Mouse (Mus musculus) mammary gland, adult 2 months (tissue): ENCODE data around the gene Klk15. TPM values are rescaled to one million over a fixed set of nuclear protein-coding genes. Genes with fewer than 3 reads are reported as not detected.

Experiments used
- polyA plus RNA-seq: library from polyadenylated mRNA; depleted of rRNA; stranded (reverse); fragments of >200 nt; gene quantifications from 2 replicates; pipeline ENCODE4 v1.2.3, GENCODE M21; 2012; ENCODE audit warnings: low replicate concordance; rRNA removed

Klk15 gene
- not detected in 2 replicates for polyA plus RNA-seq

GRCm38 (mm10) chr7:43933440-43933839 lies at the start of gene Klk15:
Gene Klk15 (plus strand): TSS chr7:43933740.

GRCm38 (mm10) chr7:43950364-43950763 lies 16.8 kb downstream of the Klk15 start, which contains the start of gene Klk1b8:
Gene Klk1b8 (plus strand): TSS chr7:43950664.

GRCm38 (mm10) chr7:43966451-43966850 lies 32.9 kb downstream of the Klk15 start, which contains the start of gene Klk1b1:
Gene Klk1b1 (plus strand): TSS chr7:43966751.

DNA sequence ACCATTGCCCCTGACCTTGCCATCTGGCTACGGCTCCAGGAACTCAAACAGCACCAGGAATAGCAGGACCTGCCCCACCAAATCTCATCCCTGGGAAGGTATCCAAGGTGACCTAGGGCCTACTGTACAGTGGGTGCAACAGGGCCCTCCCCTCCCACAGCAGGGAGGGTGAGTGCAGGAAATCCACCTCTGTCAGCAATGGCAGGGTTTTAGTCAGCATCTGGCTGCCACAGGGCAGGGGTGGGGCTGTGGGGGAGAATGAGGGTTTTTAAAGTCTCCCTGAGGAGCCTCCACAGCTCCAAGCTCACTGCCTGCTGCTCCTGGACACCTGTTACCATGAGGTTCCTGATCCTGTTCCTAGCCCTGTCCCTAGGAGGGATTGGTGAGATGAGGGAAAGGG lies 42.2 kb downstream of the Klk15 start, which contains the start of gene Klk1b9:
Gene Klk1b9, plus strand, starts transcription at position 301 of the 400 bp plus-strand sequence.

Other genes with a start within 250 kb of the Klk15 start
- not detected in 2 replicates for gene Klk14, start 243.3 kb upstream of the Klk15 start, polyA plus RNA-seq
- 0.16 and 0.33 TPM in 2 replicates for gene Klk13, start 221.2 kb upstream of the Klk15 start, polyA plus RNA-seq
- not detected in 2 replicates for gene Klk12, start 164.8 kb upstream of the Klk15 start, polyA plus RNA-seq
- 2.4 and 4.7 TPM in 2 replicates for gene Klk11, start 159.1 kb upstream of the Klk15 start, polyA plus RNA-seq
- gene Klk10, start 152.7 kb upstream of the Klk15 start, polyA plus RNA-seq: 0.98 and 8.7 TPM in 2 replicates
- 0.14 and 0.30 TPM in 2 replicates for gene Klk9, start 141.8 kb upstream of the Klk15 start, polyA plus RNA-seq
- 7.4 and 14.6 TPM in 2 replicates for gene Klk8, start 136.2 kb upstream of the Klk15 start, polyA plus RNA-seq
- 0.11 and 4.9 TPM in 2 replicates for gene Klk7, start 122.4 kb upstream of the Klk15 start, polyA plus RNA-seq
- 0.82 TPM in 1 of 2 replicates, not detected in the other for gene Klk6, start 109.2 kb upstream of the Klk15 start, polyA plus RNA-seq
- 0.14 and 3.3 TPM in 2 replicates for gene Klk5, start 91.8 kb upstream of the Klk15 start, polyA plus RNA-seq
- not detected in 2 replicates for gene Klk4, start 52.6 kb upstream of the Klk15 start, polyA plus RNA-seq
- 0.14 TPM in 1 of 2 replicates, not detected in the other for gene Klk1b8, start 16.9 kb downstream of the Klk15 start, polyA plus RNA-seq
- gene Klk1b1, start 33.0 kb downstream of the Klk15 start, polyA plus RNA-seq: not detected in 2 replicates
- gene Klk1b9, start 42.3 kb downstream of the Klk15 start, polyA plus RNA-seq: not detected in 2 replicates
- 0.14 TPM in 1 of 2 replicates, not detected in the other for gene Klk1b11, start 62.1 kb downstream of the Klk15 start, polyA plus RNA-seq
- 0.09 TPM in 1 of 2 replicates, not detected in the other for gene Klk1b26, start 78.4 kb downstream of the Klk15 start, polyA plus RNA-seq
- gene Klk1b27, start 118.5 kb downstream of the Klk15 start, polyA plus RNA-seq: 1.4 and 3.0 TPM in 2 replicates
- not detected in 2 replicates for gene Klk1b21, start 168.6 kb downstream of the Klk15 start, polyA plus RNA-seq
- gene Klk1b22, start 178.9 kb downstream of the Klk15 start, polyA plus RNA-seq: not detected in 2 replicates
- not detected in 2 replicates for gene Klk1b16, start 203.0 kb downstream of the Klk15 start, polyA plus RNA-seq